Mouse (Mus musculus) hindbrain, embryonic 16.5 days (tissue): ENCODE data around the gene Hlx. TPM values are rescaled to one million over a fixed set of nuclear protein-coding genes. Genes with fewer than 3 reads are reported as not detected.

ENCODE experiments used
- ATAC-seq: fragments of 200-750 bp; cut with Nextera tagmentation; 2 replicates; pipeline ENCODE4 v1.8.0; 2017; ENCODE audit warnings: moderate TSS enrichment, moderate library complexity
- H3K27ac ChIP-seq: fragments of 300-500 bp; sonication (generic); 2 replicates; pipeline ENCODE4 v1.5.1; 2014; ENCODE audit warnings: low read depth, mild to moderate bottlenecking, control low read depth, low read length, moderate library complexity
- H3K27me3 ChIP-seq: fragments of 300-500 bp; sonication (generic); replicated peaks from 2 replicates; pipeline ENCODE4 v1.6.1; 2014; ENCODE audit warnings: low read length; ENCODE audit not compliant: control insufficient read depth, insufficient read depth
- H3K36me3 ChIP-seq: fragments of 300-500 bp; sonication (generic); 2 replicates; pipeline ENCODE4 v1.6.1; 2014; ENCODE audit warnings: mild to moderate bottlenecking, low read length, moderate library complexity, mixed read lengths; ENCODE audit not compliant: control insufficient read depth, insufficient read depth
- H3K4me1 ChIP-seq: fragments of 300-500 bp; sonication (generic); 2 replicates; pipeline ENCODE4 v1.6.1; 2014; ENCODE audit warnings: low read depth, low read length; ENCODE audit not compliant: control insufficient read depth, insufficient read depth
- H3K4me2 ChIP-seq: fragments of 300-500 bp; sonication (generic); 2 replicates; pipeline ENCODE4 v1.6.1; 2014; ENCODE audit warnings: mild to moderate bottlenecking, low read length, control low read depth, moderate library complexity
- H3K4me3 ChIP-seq: fragments of 300-500 bp; sonication (generic); 2 replicates; pipeline ENCODE4 v1.5.1; 2014; ENCODE audit warnings: mild to moderate bottlenecking, low read length, control low read depth, moderate library complexity
- H3K9ac ChIP-seq: fragments of 300-500 bp; sonication (generic); 2 replicates; pipeline ENCODE4 v1.6.1; 2014; ENCODE audit warnings: low read depth, mild to moderate bottlenecking, control low read depth, low read length, moderate library complexity
- H3K9me3 ChIP-seq: fragments of 300-500 bp; sonication (generic); 2 replicates; pipeline ENCODE4 v1.6.1; 2014; ENCODE audit warnings: mild to moderate bottlenecking, low read length, moderate library complexity; ENCODE audit not compliant: control insufficient read depth
- WGBS: fragments of 180-500 bp; shearing (Covaris S2); extraction: QIAGEN DNeasy Blood & Tissue Kit; methylation state at CpG from one replicate; pipeline ENCODE4 v1.1.7; 2014; 5-methylcytosine and 5-hydroxymethylcytosine counted together
- polyA plus RNA-seq: library from polyadenylated mRNA; unstranded; fragments of >200 nt; fragmentation: Nextera tagmentation; extraction: Ambion mirVana; gene quantifications from 2 replicates; pipeline ENCODE4 v1.2.1, GENCODE M21; 2015

The Hlx gene
- 2.3 and 2.4 TPM in 2 replicates for polyA plus RNA-seq

DNA sequence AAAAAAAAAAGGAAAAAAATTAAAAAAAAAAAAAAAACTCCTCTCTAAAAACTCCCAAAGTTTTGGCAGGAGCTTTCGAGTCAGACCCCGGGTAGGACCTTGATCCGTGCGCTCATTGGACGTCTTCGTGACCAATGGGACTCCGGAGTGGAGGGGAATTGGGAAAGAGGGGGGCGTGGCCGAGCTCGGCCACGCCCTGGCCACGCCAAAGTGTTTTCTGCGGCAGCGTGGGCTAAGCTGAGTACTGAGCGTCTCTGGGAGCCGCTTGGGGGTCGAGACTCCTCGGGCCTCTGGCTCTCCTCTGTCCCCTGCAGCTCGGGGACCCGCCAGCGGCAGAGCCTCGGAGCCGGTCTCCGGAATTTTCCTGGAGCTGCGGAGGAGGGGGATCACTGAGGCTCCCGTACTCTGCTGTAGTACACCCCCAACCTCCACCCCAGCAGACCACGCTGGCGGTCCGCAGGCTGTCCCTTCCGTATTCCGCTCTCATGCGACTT lies at the start of gene Hlx:
Hlx (minus strand) TSS at position 64 of the 494 bp plus-strand sequence.
- Histone ChIP-seq H3K27ac (peak within 1 kb of the TSS; percentile 64), H3K36me3 (no peaks in the 10 kb centered on the region), H3K9ac (peak within 1 kb of the TSS; percentile 59), H3K4me1 (peaks cover 15% of the 10 kb centered on the region), H3K4me3 (peak within 1 kb of the TSS; percentile 46), H3K4me2 (peak within 1 kb of the TSS; percentile 66), H3K9me3 (no peaks in the 10 kb centered on the region), H3K27me3 (peaks cover 47% of the 10 kb centered on the region)
- ATAC-seq: peak; percentile 86
- under 1% methylated on average over 32 of the region's 32 CpGs for WGBS

- ATAC-seq: no peak
- H3K27ac ChIP-seq: no peak overlapping the region
- no peak overlapping the region for H3K9ac ChIP-seq
- H3K4me3 ChIP-seq: no peak overlapping the region
- no peak overlapping the region for H3K4me2 ChIP-seq
- no peaks in the 10 kb centered on the region for H3K27me3 ChIP-seq
- WGBS: 80% methylated on average over 14 of the region's 14 CpGs
- H3K4me1 ChIP-seq: no peaks in the 10 kb centered on the region
- no peaks in the 10 kb centered on the region for H3K36me3 ChIP-seq
- no peaks in the 10 kb centered on the region for H3K9me3 ChIP-seq
Measured at GRCm38 (mm10) chr1:184782161-184782513, 49.7 kb upstream of the Hlx start.

- Histone ChIP-seq H3K4me2 (no peak overlapping the region), H3K9me3 (no peaks in the 10 kb centered on the region), H3K4me1 (no peaks in the 10 kb centered on the region), H3K27ac (no peak overlapping the region), H3K27me3 (no peaks in the 10 kb centered on the region), H3K9ac (no peak overlapping the region), H3K36me3 (no peaks in the 10 kb centered on the region), H3K4me3 (no peak overlapping the region)
- ATAC-seq: no peak
- WGBS: 85% methylated on average over 10 of the region's 10 CpGs
Measured at GRCm38 (mm10) chr1:184781286-184782160, 49.1 kb upstream of the Hlx start.

GRCm38 (mm10) chr1:184778157-184778556 lies 45.7 kb upstream of the Hlx start:
- Histone ChIP-seq H3K27me3 (no peaks in the 10 kb centered on the region), H3K27ac (no peak overlapping the region), H3K9me3 (no peaks in the 10 kb centered on the region), H3K9ac (no peak overlapping the region), H3K4me3 (no peak overlapping the region), H3K36me3 (no peaks in the 10 kb centered on the region), H3K4me1 (no peaks in the 10 kb centered on the region), H3K4me2 (no peak overlapping the region)
- no peak for ATAC-seq
- 91% methylated on average over 6 of the region's 6 CpGs for WGBS

DNA sequence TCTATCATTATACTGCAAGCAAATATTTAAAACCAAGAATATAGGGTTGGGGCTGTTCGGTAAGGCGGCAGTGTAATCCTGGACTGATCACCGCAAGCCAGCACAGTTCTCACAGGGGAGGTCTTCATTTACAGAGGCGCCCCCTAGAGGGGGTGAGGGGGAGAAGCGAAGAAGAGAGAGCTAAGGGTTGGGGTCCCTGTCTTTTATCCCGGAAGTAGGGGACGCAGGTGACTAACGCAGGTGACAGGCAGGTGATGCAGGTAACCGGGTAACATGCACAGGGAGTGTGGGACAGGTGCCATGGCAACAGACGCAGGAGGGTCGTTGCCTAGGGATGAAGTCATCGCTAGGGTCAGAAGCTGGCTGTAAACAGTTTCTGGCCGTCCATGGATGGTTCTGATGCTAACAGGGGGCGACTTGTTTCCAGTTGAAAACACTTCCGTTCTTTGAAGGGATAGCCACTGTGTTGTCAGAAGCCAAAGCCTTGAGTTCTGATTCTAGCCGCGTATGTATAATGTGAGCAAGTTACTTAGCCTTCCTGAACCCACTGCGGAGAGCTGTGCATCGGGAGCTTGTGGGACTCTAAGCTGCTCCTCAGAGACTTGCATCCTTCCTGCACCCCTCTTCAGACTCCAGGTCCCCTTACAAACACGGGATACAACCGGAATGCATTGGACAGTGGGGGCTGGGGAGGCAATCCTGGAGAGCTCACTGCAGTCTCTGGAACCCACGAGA lies 44.8 kb upstream of the Hlx start:
- no peaks in the 10 kb centered on the region for H3K4me1 ChIP-seq
- no peak overlapping the region for H3K27ac ChIP-seq
- no peak overlapping the region for H3K4me3 ChIP-seq
- no peak overlapping the region for H3K4me2 ChIP-seq
- no peaks in the 10 kb centered on the region for H3K27me3 ChIP-seq
- ATAC-seq: no peak; the same call in 1 of the 2 replicates
- no peak overlapping the region for H3K9ac ChIP-seq
- no peaks in the 10 kb centered on the region for H3K9me3 ChIP-seq
- H3K36me3 ChIP-seq: no peaks in the 10 kb centered on the region
- WGBS: 32% methylated on average over 22 of the region's 22 CpGs

DNA sequence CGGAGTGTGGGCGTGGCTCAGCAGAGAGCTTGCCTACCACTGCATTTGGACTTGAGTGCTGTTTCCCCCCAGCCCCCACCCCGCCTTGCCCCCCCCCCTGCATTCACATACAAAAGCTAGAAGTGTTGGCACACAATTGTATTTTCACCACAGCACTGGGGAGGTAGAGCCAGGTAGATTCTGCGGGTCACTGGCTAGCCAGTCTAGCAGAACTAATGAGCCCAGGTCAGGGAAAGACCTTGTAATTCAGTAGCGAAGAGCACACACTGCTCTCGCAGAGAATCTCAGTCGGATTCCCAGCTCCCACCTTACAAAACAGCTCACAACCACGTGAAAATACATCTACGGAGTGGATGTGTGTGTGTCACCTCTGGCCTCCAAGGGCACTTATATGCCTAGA lies 42.9 kb upstream of the Hlx start:
- Histone ChIP-seq H3K36me3 (no peaks in the 10 kb centered on the region), H3K9ac (no peak overlapping the region), H3K4me3 (no peak overlapping the region), H3K27me3 (no peaks in the 10 kb centered on the region), H3K4me2 (no peak overlapping the region), H3K27ac (no peak overlapping the region), H3K9me3 (no peaks in the 10 kb centered on the region), H3K4me1 (peaks cover 3% of the 10 kb centered on the region; the same call in 1 of the 2 replicates)
- ATAC-seq: no peak
- 64% methylated on average over 8 of the region's 9 CpGs for WGBS

- Histone ChIP-seq H3K9me3 (peaks cover 2% of the 10 kb centered on the region; the same call in 1 of the 2 replicates), H3K4me1 (peaks cover 3% of the 10 kb centered on the region; the same call in 1 of the 2 replicates), H3K27me3 (no peaks in the 10 kb centered on the region), H3K4me2 (peak overlapping the region; percentile 22; the same call in 1 of the 2 replicates), H3K27ac (no peak overlapping the region), H3K4me3 (no peak overlapping the region), H3K9ac (no peak overlapping the region; the same call in 1 of the 2 replicates), H3K36me3 (no peaks in the 10 kb centered on the region)
- ATAC-seq: no peak
- 12% methylated on average over 9 of the region's 9 CpGs for WGBS
Measured at GRCm38 (mm10) chr1:184771891-184772249, 39.5 kb upstream of the Hlx start.

GRCm38 (mm10) chr1:184771202-184771890 lies 38.9 kb upstream of the Hlx start:
- Histone ChIP-seq H3K4me2 (peak overlapping the region; percentile 9), H3K27ac (no peak overlapping the region), H3K4me1 (peaks cover 3% of the 10 kb centered on the region; the same call in 1 of the 2 replicates), H3K4me3 (no peak overlapping the region), H3K27me3 (no peaks in the 10 kb centered on the region), H3K36me3 (no peaks in the 10 kb centered on the region), H3K9me3 (peaks cover 2% of the 10 kb centered on the region; the same call in 1 of the 2 replicates), H3K9ac (no peak overlapping the region; the same call in 1 of the 2 replicates)
- WGBS: 31% methylated on average over 18 of the region's 18 CpGs
- peak; percentile 52; the same call in 1 of the 2 replicates for ATAC-seq
